Mouse (Mus musculus) frontal cortex, adult 2 months (tissue): ENCODE data around the gene Papln. TPM values are rescaled to one million over a fixed set of nuclear protein-coding genes. Genes with fewer than 3 reads are reported as not detected.
A peak's percentile ranks its signal among the peaks of the same experiment; 100 is the strongest.

ENCODE experiments used
- DNase-seq, 2 experiments: peaks; one replicate each; pipeline ENCODE4 v3.0.0; 2022; ENCODE audit warnings: low spot score in 1 of 2; ENCODE audit errors: extremely low spot score in 1 of 2
- polyA plus RNA-seq: library from polyadenylated mRNA; depleted of rRNA; stranded (reverse); fragments of >200 nt; gene quantifications from 2 replicates; pipeline ENCODE4 v1.2.3, GENCODE M21; 2012; rRNA removed

Gene Papln
- polyA plus RNA-seq = 3.0 and 3.4 TPM in 2 replicates

- peak in 1 of 2 experiments; percentile 20 for DNase-seq
Measured at GRCm38 (mm10) chr12:83763311-83764043, at the start of gene Papln. TSS of gene Papln (plus strand) at chr12:83763634.

- DNase-seq = peak; percentile 37 to 90
Measured at GRCm38 (mm10) chr12:83713749-83714148, 49.7 kb upstream of the Papln start.

GRCm38 (mm10) chr12:83716416-83717184 is 46.8 kb upstream of the Papln start:
- DNase-seq = peak; percentile 25 to 72

GRCm38 (mm10) chr12:83719431-83719830 is 44.0 kb upstream of the Papln start:
- DNase-seq = no peak

GRCm38 (mm10) chr12:83721281-83721680 is 42.2 kb upstream of the Papln start:
- no peak for DNase-seq

GRCm38 (mm10) chr12:83723037-83723436 is 40.4 kb upstream of the Papln start:
- no peak for DNase-seq

GRCm38 (mm10) chr12:83726510-83727308 is 36.7 kb upstream of the Papln start:
- DNase-seq = peak in 1 of 2 experiments; percentile 20

- DNase-seq = no peak
Measured at GRCm38 (mm10) chr12:83732225-83732624, 31.2 kb upstream of the Papln start.

- DNase-seq = no peak
Measured at GRCm38 (mm10) chr12:83734047-83734446, 29.4 kb upstream of the Papln start.

GRCm38 (mm10) chr12:83736236-83736635 is 27.2 kb upstream of the Papln start:
- no peak for DNase-seq

GRCm38 (mm10) chr12:83738651-83739050 is 24.8 kb upstream of the Papln start:
- DNase-seq = no peak

GRCm38 (mm10) chr12:83741722-83742121 is 21.7 kb upstream of the Papln start:
- no peak for DNase-seq

- DNase-seq = peak in 1 of 2 experiments; percentile 23
Measured at GRCm38 (mm10) chr12:83742834-83743233, 20.6 kb upstream of the Papln start.

GRCm38 (mm10) chr12:83743712-83744111 is 19.7 kb upstream of the Papln start:
- no peak for DNase-seq

GRCm38 (mm10) chr12:83749186-83749585 is 14.2 kb upstream of the Papln start:
- no peak for DNase-seq

GRCm38 (mm10) chr12:83752495-83752894 is 10.9 kb upstream of the Papln start:
- no peak for DNase-seq

GRCm38 (mm10) chr12:83758735-83759134 is 4.7 kb upstream of the Papln start:
- DNase-seq = no peak

- DNase-seq = no peak
Measured at GRCm38 (mm10) chr12:83760201-83760600, 3.2 kb upstream of the Papln start.

GRCm38 (mm10) chr12:83762706-83763105 is 728 bp upstream of the Papln start:
- DNase-seq = no peak

- peak in 1 of 2 experiments; percentile 13 for DNase-seq
Measured at GRCm38 (mm10) chr12:83764044-83764365, 571 bp downstream of the Papln start.

- no peak for DNase-seq
Measured at GRCm38 (mm10) chr12:83764519-83764918, 1.1 kb downstream of the Papln start.
